Mouse (Mus musculus): Measurements from ENCODE around the gene Npepl1. TPM values are rescaled to one million over a fixed set of nuclear protein-coding genes. Genes with fewer than 3 reads are reported as not detected.

Gene Npepl1
- polyA plus RNA-seq, 1 experiment = 146 TPM

- peaks cover 8% of the 10 kb centered on the region for H3K4me1 ChIP-seq (replicated peaks; ENCODE audit: control insufficient read depth, insufficient read depth, low read length)
- no peak overlapping the region for H3K27ac ChIP-seq (ENCODE audit: control insufficient read depth, insufficient read depth, low read length)
- WGBS = 17% methylated on average over 21 of the region's 21 CpGs
- DNase-seq = peak; percentile 66
- no peaks in the 10 kb centered on the region; the same call in 1 of the 2 replicates for H3K36me3 ChIP-seq (ENCODE audit: control insufficient read depth, insufficient read depth, low read length)
- no peak overlapping the region for H3K4me3 ChIP-seq (ENCODE audit: control insufficient read depth, insufficient read depth, low read length)
- TF ChIP-seq CTCF (IDR thresholded peaks at IDR 0.05; ENCODE audit: borderline replicate concordance, control insufficient read depth, extremely low read depth, insufficient read depth, low read length, poor library complexity) (no peak), POLR2A (IDR thresholded peaks at IDR 0.05; ENCODE audit: control insufficient read depth, extremely low read depth, insufficient read depth, low read length, poor library complexity) (no peak)
- no peaks in the 10 kb centered on the region for H3K27me3 ChIP-seq (ENCODE audit: control insufficient read depth, insufficient read depth, low read length)
These were observed 16.6 kb downstream of the Npepl1 start for GRCm38 (mm10) chr2:174126522-174127375.

GRCm38 (mm10) chr2:174127376-174127713 lies 17.2 kb downstream of the Npepl1 start:
- no peak overlapping the region for H3K4me3 ChIP-seq (ENCODE audit: control insufficient read depth, insufficient read depth, low read length)
- H3K36me3 ChIP-seq (ENCODE audit: control insufficient read depth, insufficient read depth, low read length) = no peaks in the 10 kb centered on the region
- H3K4me1 ChIP-seq (replicated peaks; ENCODE audit: control insufficient read depth, insufficient read depth, low read length) = peaks cover 8% of the 10 kb centered on the region
- H3K27ac ChIP-seq (ENCODE audit: control insufficient read depth, insufficient read depth, low read length) = no peak overlapping the region
- DNase-seq = no peak
- 65% methylated on average over 6 of the region's 6 CpGs for WGBS
- no peak for TF ChIP-seq CTCF (IDR thresholded peaks at IDR 0.05; ENCODE audit: borderline replicate concordance, control insufficient read depth, extremely low read depth, insufficient read depth, low read length, poor library complexity)
- TF ChIP-seq POLR2A (IDR thresholded peaks at IDR 0.05; ENCODE audit: control insufficient read depth, extremely low read depth, insufficient read depth, low read length, poor library complexity) = no peak
- H3K27me3 ChIP-seq (ENCODE audit: control insufficient read depth, insufficient read depth, low read length) = no peaks in the 10 kb centered on the region

GRCm38 (mm10) chr2:174128926-174129325 lies 18.8 kb downstream of the Npepl1 start:
- Histone ChIP-seq H3K27me3 (ENCODE audit: control insufficient read depth, insufficient read depth, low read length) (no peaks in the 10 kb centered on the region), H3K4me3 (ENCODE audit: control insufficient read depth, insufficient read depth, low read length) (no peak overlapping the region), H3K36me3 (ENCODE audit: control insufficient read depth, insufficient read depth, low read length) (no peaks in the 10 kb centered on the region), H3K4me1 (replicated peaks; ENCODE audit: control insufficient read depth, insufficient read depth, low read length) (peaks cover 8% of the 10 kb centered on the region), H3K27ac (ENCODE audit: control insufficient read depth, insufficient read depth, low read length) (no peak overlapping the region)
- no peak for DNase-seq
- 93% methylated on average over 6 of the region's 6 CpGs for WGBS
- no peak for TF ChIP-seq CTCF (IDR thresholded peaks at IDR 0.05; ENCODE audit: borderline replicate concordance, control insufficient read depth, extremely low read depth, insufficient read depth, low read length, poor library complexity)
- no peak for TF ChIP-seq POLR2A (IDR thresholded peaks at IDR 0.05; ENCODE audit: control insufficient read depth, extremely low read depth, insufficient read depth, low read length, poor library complexity)

DNA sequence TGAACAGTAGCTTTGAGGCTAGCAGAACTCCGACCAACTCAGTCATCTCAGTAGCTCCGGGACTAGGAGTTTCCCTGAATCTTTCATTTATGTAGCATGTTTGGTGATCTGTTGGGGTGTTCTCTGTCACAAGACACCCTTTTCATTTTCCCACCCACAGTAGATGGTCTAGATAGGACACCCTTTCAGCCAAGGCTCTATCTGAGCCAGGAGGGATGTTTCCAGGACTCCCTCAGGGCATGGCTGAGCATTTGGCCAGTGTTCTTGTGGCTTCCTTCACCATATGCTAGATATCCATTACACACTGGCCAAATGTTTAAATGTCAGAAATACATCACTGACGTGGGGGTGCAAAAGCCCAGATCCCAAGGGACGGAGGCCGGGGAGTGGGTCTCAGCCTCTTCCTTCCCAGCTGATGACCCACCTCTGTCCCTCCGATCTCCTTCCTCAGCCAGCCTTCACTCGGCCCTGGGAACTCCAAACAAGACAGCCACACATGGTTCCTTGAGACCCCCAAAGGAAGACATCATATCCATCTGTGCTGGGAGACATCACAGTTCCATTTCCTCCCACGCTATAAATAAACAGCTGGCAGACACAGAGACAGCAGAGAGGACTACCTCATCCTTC lies 20.4 kb downstream of the Npepl1 start:
- 88% methylated on average over 8 of the region's 8 CpGs for WGBS
- TF ChIP-seq POLR2A (IDR thresholded peaks at IDR 0.05; ENCODE audit: control insufficient read depth, extremely low read depth, insufficient read depth, low read length, poor library complexity) (no peak), CTCF (IDR thresholded peaks at IDR 0.05; ENCODE audit: borderline replicate concordance, control insufficient read depth, extremely low read depth, insufficient read depth, low read length, poor library complexity) (no peak)
- no peak overlapping the region for H3K27ac ChIP-seq (ENCODE audit: control insufficient read depth, insufficient read depth, low read length)
- no peaks in the 10 kb centered on the region for H3K36me3 ChIP-seq (ENCODE audit: control insufficient read depth, insufficient read depth, low read length)
- H3K4me3 ChIP-seq (ENCODE audit: control insufficient read depth, insufficient read depth, low read length) = no peak overlapping the region
- no peaks in the 10 kb centered on the region for H3K27me3 ChIP-seq (ENCODE audit: control insufficient read depth, insufficient read depth, low read length)
- no peak for DNase-seq
- H3K4me1 ChIP-seq (replicated peaks; ENCODE audit: control insufficient read depth, insufficient read depth, low read length) = peaks cover 8% of the 10 kb centered on the region

GRCm38 (mm10) chr2:174132413-174132969 lies 22.3 kb downstream of the Npepl1 start:
- Histone ChIP-seq H3K27ac (ENCODE audit: control insufficient read depth, insufficient read depth, low read length) (no peak overlapping the region), H3K36me3 (ENCODE audit: control insufficient read depth, insufficient read depth, low read length) (no peaks in the 10 kb centered on the region), H3K27me3 (ENCODE audit: control insufficient read depth, insufficient read depth, low read length) (no peaks in the 10 kb centered on the region), H3K4me3 (ENCODE audit: control insufficient read depth, insufficient read depth, low read length) (no peak overlapping the region), H3K4me1 (replicated peaks; ENCODE audit: control insufficient read depth, insufficient read depth, low read length) (no peaks in the 10 kb centered on the region; the same call in 1 of the 2 replicates)
- TF ChIP-seq CTCF (IDR thresholded peaks at IDR 0.05; ENCODE audit: borderline replicate concordance, control insufficient read depth, extremely low read depth, insufficient read depth, low read length, poor library complexity) (no peak), POLR2A (IDR thresholded peaks at IDR 0.05; ENCODE audit: control insufficient read depth, extremely low read depth, insufficient read depth, low read length, poor library complexity) (no peak)
- no peak for DNase-seq
- WGBS = 89% methylated on average over 8 of the region's 8 CpGs

- 93% methylated on average over 10 of the region's 10 CpGs for WGBS
- H3K4me1 ChIP-seq (replicated peaks; ENCODE audit: control insufficient read depth, insufficient read depth, low read length) = no peaks in the 10 kb centered on the region
- no peak overlapping the region for H3K27ac ChIP-seq (ENCODE audit: control insufficient read depth, insufficient read depth, low read length)
- no peak for DNase-seq
- no peak overlapping the region for H3K4me3 ChIP-seq (ENCODE audit: control insufficient read depth, insufficient read depth, low read length)
- H3K36me3 ChIP-seq (ENCODE audit: control insufficient read depth, insufficient read depth, low read length) = no peaks in the 10 kb centered on the region
- TF ChIP-seq POLR2A (IDR thresholded peaks at IDR 0.05; ENCODE audit: control insufficient read depth, extremely low read depth, insufficient read depth, low read length, poor library complexity) (no peak), CTCF (IDR thresholded peaks at IDR 0.05; ENCODE audit: borderline replicate concordance, control insufficient read depth, extremely low read depth, insufficient read depth, low read length, poor library complexity) (no peak)
- no peaks in the 10 kb centered on the region for H3K27me3 ChIP-seq (ENCODE audit: control insufficient read depth, insufficient read depth, low read length)
These were observed 48.9 kb downstream of the Npepl1 start for GRCm38 (mm10) chr2:174159035-174159434.
